Mouse (Mus musculus) E14TG2a.4 (cell line): ENCODE measurements around the gene Ppp1r13b.

Experiments
- CTCF ChIP-seq: conservative IDR thresholded peaks from 2 replicates; pipeline ENCODE4 v1.5.1; 2014; ENCODE audit warnings: low read length
- POU5F1 ChIP-seq: IDR thresholded peaks from 2 replicates; pipeline ENCODE4 v1.6.1; 2014; ENCODE audit warnings: low read length, borderline replicate concordance

DNA sequence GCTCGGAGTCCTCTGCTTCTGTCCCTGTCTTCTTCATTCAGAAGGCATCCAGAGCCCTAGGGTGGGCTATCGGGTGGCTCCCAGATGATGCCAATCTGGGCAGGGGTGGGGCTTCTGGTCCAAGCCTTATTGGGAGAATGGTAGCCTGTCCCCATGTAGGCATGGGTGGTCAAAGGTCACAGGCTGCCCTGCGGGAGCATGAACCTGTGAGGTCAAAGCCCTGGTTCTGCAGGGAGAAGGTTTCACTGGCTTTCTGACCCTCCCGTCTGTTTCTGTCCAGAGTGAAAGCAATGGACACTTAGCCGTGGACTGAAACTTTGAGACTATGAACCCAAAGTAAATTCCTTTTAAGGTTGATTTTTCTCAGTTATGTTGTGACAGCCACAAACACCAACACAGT lies 48.3 kb upstream of the Ppp1r13b start:
- TF ChIP-seq POU5F1 (no peak), CTCF (no peak)
